Mouse (Mus musculus) small intestine, adult 2 months (tissue): Measurements from ENCODE around the gene Ephx1.

ENCODE experiments used
- CTCF ChIP-seq: fragments of 200-500 bp; IDR thresholded peaks from 2 replicates; pipeline ENCODE4 v1.5.1; 2012; ENCODE audit warnings: low read depth, mild to moderate bottlenecking, control low read depth, inconsistent platforms, low read length, moderate library complexity, mixed read lengths; ENCODE audit not compliant: insufficient replicate concordance, insufficient read length; ENCODE audit errors: extremely low read depth
- POLR2A ChIP-seq: fragments of 200-500 bp; IDR thresholded peaks from 2 replicates; pipeline ENCODE4 v1.6.1; 2012; ENCODE audit warnings: low read depth, mild to moderate bottlenecking, control low read depth, inconsistent platforms, low read length, moderate library complexity

DNA sequence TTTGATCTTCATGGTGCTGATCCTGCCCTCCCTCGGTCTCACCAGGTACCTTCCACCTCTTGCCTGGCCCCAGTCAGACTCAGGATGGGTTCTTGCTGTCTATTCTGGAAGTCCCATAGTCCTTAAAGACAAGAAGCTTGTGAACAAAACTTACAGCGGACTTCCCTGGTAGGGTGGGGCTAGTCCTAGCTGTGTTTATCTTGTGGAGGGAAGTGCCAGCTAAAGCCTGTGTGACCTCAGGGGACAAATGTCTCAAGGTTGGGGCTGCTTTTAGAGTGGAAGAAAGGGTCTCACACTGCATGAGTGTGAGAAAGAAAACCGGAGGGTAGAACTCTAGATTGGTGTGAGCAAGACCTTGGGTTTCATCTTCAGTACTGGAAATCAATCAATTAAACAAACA is 54.9 kb downstream of the Ephx1 start:
- TF ChIP-seq CTCF (no peak), POLR2A (no peak)
